Comparison of ENCODE assay signal across 10 mouse cellular contexts in genomic region chr4:86902351-86902750, GRCm38 (mm10). TPM values are rescaled to one million over a fixed set of nuclear protein-coding genes. Genes with fewer than 3 reads are reported as not detected.
A peak's percentile ranks its signal among the peaks of the same experiment; 100 is the strongest.
DNase-seq lines count a peak whose midpoint lies in the region; ATAC-seq and TF ChIP-seq lines count a peak whose summit lies in the region.
"Had no signal": no experiment of that assay in that cellular context is flagged by ENCODE, and none has a peak within 500 bp of the region (broad histone marks: within the 10 kb centered on the region; RNA-seq: fewer than 3 reads in every experiment).

No protein-coding gene starts in this region.

- peak; percentile 65 for ATAC-seq in megakaryocyte progenitor cell, adult 5-6 weeks (replicated peaks; ENCODE audit: poor library complexity)
- ATAC-seq in midbrain, embryonic 14.5 days (ENCODE audit: low FRiP score, low TSS enrichment) = no peak
- ATAC-seq: intestine, embryonic 15.5 days had no signal

- no peaks in the 10 kb centered on the region for H3K9me3 ChIP-seq in heart, embryonic 10.5 days
- H3K9me3 ChIP-seq in midbrain, embryonic 14.5 days (ENCODE audit: control insufficient read depth, low read length) = no peaks in the 10 kb centered on the region
- H3K9me3 ChIP-seq: intestine, embryonic 15.5 days; stomach, embryonic 15.5 days had no signal

- no peak overlapping the region for H3K4me3 ChIP-seq in liver, adult 2 months (ENCODE audit: insufficient read depth, low read depth, low read length)
- H3K4me3 ChIP-seq in heart, embryonic 10.5 days = no peak overlapping the region
- H3K4me3 ChIP-seq in midbrain, embryonic 14.5 days (replicated peaks; ENCODE audit: low read depth, low read length) = no peak overlapping the region
- H3K4me3 ChIP-seq: intestine, embryonic 15.5 days; stomach, embryonic 15.5 days had no signal

- TF ChIP-seq POLR2A in liver, adult 2 months (IDR thresholded peaks at IDR 0.05; ENCODE audit: extremely low read depth, insufficient read depth, low read length) = no peak

- H3K36me3 ChIP-seq in liver, adult 2 months (ENCODE audit: control insufficient read depth, insufficient read depth, low read length) = no peaks in the 10 kb centered on the region
- no peaks in the 10 kb centered on the region for H3K36me3 ChIP-seq in heart, embryonic 10.5 days
- H3K36me3 ChIP-seq in midbrain, embryonic 14.5 days (ENCODE audit: control insufficient read depth, insufficient read depth, low read length) = no peaks in the 10 kb centered on the region
- H3K36me3 ChIP-seq: intestine, embryonic 15.5 days; stomach, embryonic 15.5 days had no signal

- WGBS in liver, adult 2 months = 29% methylated on average over 6 of the region's 6 CpGs
- WGBS in heart, embryonic 10.5 days = 61% methylated on average over 6 of the region's 6 CpGs
- 49% methylated on average over 6 of the region's 6 CpGs for WGBS in midbrain, embryonic 14.5 days

- DNase-seq in liver, adult 2 months (ENCODE audit: extremely low read depth, low read depth, low spot score) = peak; percentile 88
- no peak for DNase-seq in liver
- DNase-seq in heart, embryonic 10.5 days (ENCODE audit: low spot score) = no peak
- DNase-seq in kidney, postnatal 14 days = peak; percentile 66
- no peak for DNase-seq in cerebellum, postnatal 25 days
- no peak for DNase-seq in left cerebral cortex, adult 18-20 months (ENCODE audit: low spot score in 2 of 2)
- DNase-seq in midbrain, embryonic 14.5 days = no peak

- no peak overlapping the region for H3K4me2 ChIP-seq in midbrain, embryonic 14.5 days (ENCODE audit: low read length)
- H3K4me2 ChIP-seq: intestine, embryonic 15.5 days; stomach, embryonic 15.5 days had no signal

- peaks cover 20% of the 10 kb centered on the region for H3K4me1 ChIP-seq in liver, adult 2 months (ENCODE audit: control insufficient read depth, insufficient read depth, low read length)
- peaks cover 11% of the 10 kb centered on the region for H3K4me1 ChIP-seq in heart, embryonic 10.5 days
- H3K4me1 ChIP-seq in midbrain, embryonic 14.5 days (ENCODE audit: control insufficient read depth, insufficient read depth, low read length) = no peaks in the 10 kb centered on the region
- H3K4me1 ChIP-seq: intestine, embryonic 15.5 days; stomach, embryonic 15.5 days had no signal

- TF ChIP-seq CTCF in liver, adult 2 months (IDR thresholded peaks at IDR 0.05; ENCODE audit: low read depth, low read length) = no peak

- H3K9ac ChIP-seq in liver, adult 2 months (ENCODE audit: low read depth, low read length) = no peak overlapping the region
- H3K9ac ChIP-seq in midbrain, embryonic 14.5 days (replicated peaks; ENCODE audit: low read length) = no peak overlapping the region
- H3K9ac ChIP-seq: intestine, embryonic 15.5 days; stomach, embryonic 15.5 days had no signal

- H3K27ac ChIP-seq in liver, adult 2 months (replicated peaks; ENCODE audit: insufficient read depth, low read depth, low read length) = peak overlapping the region; percentile 56
- peak overlapping the region; percentile 47; the same call in 1 of the 2 replicates for H3K27ac ChIP-seq in heart, embryonic 10.5 days
- H3K27ac ChIP-seq in midbrain, embryonic 14.5 days (replicated peaks; ENCODE audit: low read depth, low read length) = no peak overlapping the region
- H3K27ac ChIP-seq: intestine, embryonic 15.5 days; stomach, embryonic 15.5 days had no signal

- no peaks in the 10 kb centered on the region for H3K27me3 ChIP-seq in liver, adult 2 months (ENCODE audit: control insufficient read depth, insufficient read depth, low read length)
- no peaks in the 10 kb centered on the region for H3K27me3 ChIP-seq in heart, embryonic 10.5 days (ENCODE audit: insufficient read depth, poor library complexity, severe bottlenecking)
- no peaks in the 10 kb centered on the region for H3K27me3 ChIP-seq in midbrain, embryonic 14.5 days (ENCODE audit: control insufficient read depth, insufficient read depth, low read length)
- H3K27me3 ChIP-seq: intestine, embryonic 15.5 days; stomach, embryonic 15.5 days had no signal

- no peaks in the 10 kb centered on the region for H3K79me2 ChIP-seq in liver, adult 2 months (ENCODE audit: control insufficient read depth, insufficient read depth, low read length)

RNA-seq across cellular contexts. Expression of gene Acer2, which starts 28.2 kb away (rescaled TPM):
- 11.5 and 13.2 TPM in 2 replicates for total RNA-seq in liver, adult 2 months (2014; rRNA removed)
- 5.6 and 6.5 TPM in 2 replicates for polyA plus RNA-seq in liver, adult 2 months (2012; rRNA removed)
- polyA plus RNA-seq in heart, embryonic 10.5 days (2016; fragmentation: Nextera tagmentation; extraction: Ambion mirVana) = 25.0 and 32.8 TPM in 2 replicates
- total RNA-seq in megakaryocyte progenitor cell, adult 5-6 weeks (2015) = 0.84 and 2.2 TPM in 2 replicates
- 1.1 and 2.5 TPM in 2 replicates for total RNA-seq in megakaryocyte progenitor cell, adult 5-6 weeks (2017)
- total RNA-seq in left cerebral cortex, adult 18-20 months (2021) = 1 to 10 TPM; 4.4 to 9.5 TPM
- 22.5 and 26.8 TPM in 2 replicates for polyA plus RNA-seq in midbrain, embryonic 14.5 days (2014; fragmentation: Nextera tagmentation; extraction: Ambion mirVana)

RNA-seq across cellular contexts. Expression of gene Rps6, which starts 45.1 kb away (rescaled TPM):
- total RNA-seq in liver, adult 2 months (2014; rRNA removed) = 380 and 503 TPM in 2 replicates
- polyA plus RNA-seq in liver, adult 2 months (2012; rRNA removed) = 280 and 301 TPM in 2 replicates
- 492 and 664 TPM in 2 replicates for polyA plus RNA-seq in heart, embryonic 10.5 days (2016; fragmentation: Nextera tagmentation; extraction: Ambion mirVana)
- total RNA-seq in megakaryocyte progenitor cell, adult 5-6 weeks (2015) = 4,597 and 4,652 TPM in 2 replicates
- total RNA-seq in megakaryocyte progenitor cell, adult 5-6 weeks (2017) = 1,552 and 1,647 TPM in 2 replicates
- 100 to 1,000 TPM; 437 to 446 TPM for total RNA-seq in left cerebral cortex, adult 18-20 months (2021)
- polyA plus RNA-seq in midbrain, embryonic 14.5 days (2014; fragmentation: Nextera tagmentation; extraction: Ambion mirVana) = 413 and 486 TPM in 2 replicates

Comparison
In these comparisons a context has a peak if more than half of its experiments do, and no peak if none do; other contexts are left out.
1. DNase-seq: peak in liver, adult 2 months (single experiment) and kidney, postnatal 14 days (single experiment); none in liver (single experiment), heart, embryonic 10.5 days (single experiment), cerebellum, postnatal 25 days (0 of 2), left cerebral cortex, adult 18-20 months (0 of 2) and midbrain, embryonic 14.5 days (single experiment).